Mouse (Mus musculus) cortical plate, adult 2 months (tissue): ENCODE results near the gene Cflar. TPM values are rescaled to one million over a fixed set of nuclear protein-coding genes. Genes with fewer than 3 reads are reported as not detected.

Experiments
- H3K27ac ChIP-seq: fragments of 200-500 bp; 2 replicates; pipeline ENCODE4 v1.5.1; 2012; ENCODE audit warnings: low read length, control low read depth, inconsistent platforms; ENCODE audit not compliant: insufficient read depth
- H3K4me1 ChIP-seq: fragments of 200-500 bp; 2 replicates; pipeline ENCODE4 v1.6.1; 2011; ENCODE audit warnings: low read length; ENCODE audit not compliant: control insufficient read depth, insufficient read depth
- H3K4me3 ChIP-seq: fragments of 200-500 bp; 2 replicates; pipeline ENCODE4 v1.5.1; 2011; ENCODE audit warnings: mild to moderate bottlenecking, low read length, control low read depth; ENCODE audit not compliant: insufficient read depth
- CTCF ChIP-seq: fragments of 200-500 bp; IDR thresholded peaks from 2 replicates; pipeline ENCODE4 v1.5.1; 2011; ENCODE audit warnings: mild to moderate bottlenecking, control low read depth, low read length; ENCODE audit not compliant: insufficient read depth; ENCODE audit errors: extremely low read depth
- POLR2A ChIP-seq: fragments of 200-500 bp; IDR thresholded peaks from 2 replicates; pipeline ENCODE4 v1.6.1; 2011; ENCODE audit warnings: mild to moderate bottlenecking, low read length, control low read depth; ENCODE audit not compliant: insufficient read depth; ENCODE audit errors: extremely low read depth
- polyA plus RNA-seq: library from polyadenylated mRNA; depleted of rRNA; stranded (reverse); fragments of >200 nt; gene quantifications from 2 replicates; pipeline ENCODE4 v1.2.3, GENCODE M21; 2012

Gene Cflar
- polyA plus RNA-seq, 1 experiment: 13.2 TPM

- Histone ChIP-seq H3K27ac (peak overlapping the region; percentile 97), H3K4me1 (peaks cover 1% of the 10 kb centered on the region; the same call in 1 of the 2 replicates), H3K4me3 (peak overlapping the region; percentile 69)
- TF ChIP-seq POLR2A (no peak), CTCF (no peak)
These were observed 2.0 kb downstream of the Cflar start for GRCm38 (mm10) chr1:58713081-58713892.

- TF ChIP-seq POLR2A: no peak
- no peak for TF ChIP-seq CTCF
- H3K4me1 ChIP-seq: peaks cover 1% of the 10 kb centered on the region; the same call in 1 of the 2 replicates
- H3K4me3 ChIP-seq: peak overlapping the region; percentile 69
These were observed 2.6 kb downstream of the Cflar start for GRCm38 (mm10) chr1:58713893-58714231.

GRCm38 (mm10) chr1:58714361-58714760, 3.1 kb downstream of the Cflar start:
- no peak overlapping the region for H3K27ac ChIP-seq
- H3K4me3 ChIP-seq: peak overlapping the region; percentile 69; the same call in 1 of the 2 replicates
- H3K4me1 ChIP-seq: peaks cover 1% of the 10 kb centered on the region; the same call in 1 of the 2 replicates
- TF ChIP-seq POLR2A (no peak), CTCF (no peak)

More at GRCm38 (mm10) chr1:58713893-58714231, 2.6 kb downstream of the Cflar start:
- H3K27ac ChIP-seq: no peak overlapping the region

GRCm38 (mm10) chr1:58715536-58715935, 4.2 kb downstream of the Cflar start:
- H3K4me1 ChIP-seq: peaks cover 1% of the 10 kb centered on the region; the same call in 1 of the 2 replicates
- no peak overlapping the region for H3K4me3 ChIP-seq
- no peak for TF ChIP-seq POLR2A
- TF ChIP-seq CTCF: no peak
- H3K27ac ChIP-seq: no peak overlapping the region

- TF ChIP-seq POLR2A: no peak
- no peak for TF ChIP-seq CTCF
- Histone ChIP-seq H3K4me1 (peaks cover 1% of the 10 kb centered on the region; the same call in 1 of the 2 replicates), H3K27ac (no peak overlapping the region), H3K4me3 (no peak overlapping the region)
These were observed 5.0 kb downstream of the Cflar start for GRCm38 (mm10) chr1:58716162-58716882.

GRCm38 (mm10) chr1:58716883-58717220, 5.5 kb downstream of the Cflar start:
- Histone ChIP-seq H3K4me3 (no peak overlapping the region), H3K4me1 (peaks cover 1% of the 10 kb centered on the region; the same call in 1 of the 2 replicates), H3K27ac (no peak overlapping the region)
- TF ChIP-seq POLR2A (no peak), CTCF (no peak)

GRCm38 (mm10) chr1:58717589-58718270, 6.4 kb downstream of the Cflar start:
- Histone ChIP-seq H3K4me1 (no peaks in the 10 kb centered on the region), H3K4me3 (no peak overlapping the region), H3K27ac (no peak overlapping the region)
- TF ChIP-seq POLR2A (no peak), CTCF (no peak)

GRCm38 (mm10) chr1:58719356-58719945, 8.1 kb downstream of the Cflar start:
- TF ChIP-seq POLR2A (no peak), CTCF (no peak)
- no peaks in the 10 kb centered on the region for H3K4me1 ChIP-seq

GRCm38 (mm10) chr1:58720090-58720489, 8.8 kb downstream of the Cflar start:
- no peak overlapping the region for H3K27ac ChIP-seq
- H3K4me1 ChIP-seq: no peaks in the 10 kb centered on the region
- no peak overlapping the region for H3K4me3 ChIP-seq
- TF ChIP-seq POLR2A: no peak
- no peak for TF ChIP-seq CTCF

More at GRCm38 (mm10) chr1:58719356-58719945, 8.1 kb downstream of the Cflar start:
- no peak overlapping the region for H3K4me3 ChIP-seq
- H3K27ac ChIP-seq: no peak overlapping the region
